ENCODE assay signal across 14 mouse cellular contexts in genomic region chr8:26596665-26597362, GRCm38 (mm10).
DNase-seq lines count a peak whose midpoint lies in the region; ATAC-seq and TF ChIP-seq lines count a peak whose summit lies in the region.
"Had no signal": no experiment of that assay in that cellular context is flagged by ENCODE, and none has a peak within 500 bp of the region (broad histone marks: within the 10 kb centered on the region; RNA-seq: fewer than 3 reads in every experiment).

No protein-coding gene starts in this region.

- TF ChIP-seq CTCF in liver, adult 2 months (IDR thresholded peaks at IDR 0.05; ENCODE audit: low read depth, low read length) = peak; percentile 14; the same call in 1 of the 2 replicates

- no peaks in the 10 kb centered on the region for H3K27me3 ChIP-seq in liver, adult 2 months (ENCODE audit: control insufficient read depth, insufficient read depth, low read length)
- H3K27me3 ChIP-seq in liver, embryonic 12.5 days (replicated peaks) = no peaks in the 10 kb centered on the region
- H3K27me3 ChIP-seq: forebrain, embryonic 12.5 days had no signal

- H3K4me1 ChIP-seq in liver, adult 2 months (ENCODE audit: control insufficient read depth, insufficient read depth, low read length) = peaks cover 9% of the 10 kb centered on the region
- no peaks in the 10 kb centered on the region for H3K4me1 ChIP-seq in liver, embryonic 12.5 days

- ATAC-seq in liver, embryonic 12.5 days = no peak

- H3K36me3 ChIP-seq in liver, adult 2 months (ENCODE audit: control insufficient read depth, insufficient read depth, low read length) = no peaks in the 10 kb centered on the region
- H3K36me3 ChIP-seq in liver, embryonic 12.5 days = no peaks in the 10 kb centered on the region
- H3K36me3 ChIP-seq: forebrain, embryonic 12.5 days; limb, embryonic 15.5 days had no signal

- TF ChIP-seq POLR2A in liver, adult 2 months (IDR thresholded peaks at IDR 0.05; ENCODE audit: extremely low read depth, insufficient read depth, low read length) = no peak

- no peaks in the 10 kb centered on the region for H3K9me3 ChIP-seq in liver, embryonic 12.5 days (replicated peaks)
- H3K9me3 ChIP-seq: forebrain, embryonic 12.5 days; limb, embryonic 15.5 days had no signal

- peak; percentile 8 for DNase-seq in gastrocnemius, adult 18-20 months (ENCODE audit: low spot score)
- no peak for DNase-seq in gastrocnemius, postnatal 4 days (ENCODE audit: low spot score in 2 of 2)
- peak; percentile 17 for DNase-seq in liver, adult 2 months (ENCODE audit: extremely low read depth, low read depth, low spot score)
- peak; percentile 25 for DNase-seq in R1 (ENCODE audit: low read depth, low spot score)
- peak; percentile 12 for DNase-seq in lung, postnatal 14 days
- DNase-seq in urinary bladder, adult 18-20 months (ENCODE audit: low spot score in 2 of 2) = no peak
- no peak for DNase-seq in spleen, postnatal 10 days (ENCODE audit: low spot score in 2 of 2)
- DNase-seq: kidney, adult 8-10 months; midbrain, embryonic 14.5 days; spleen, adult 18-20 months; thymus, adult 18-20 months had no signal

- no peak overlapping the region for H3K9ac ChIP-seq in liver, adult 2 months (ENCODE audit: low read depth, low read length)
- H3K9ac ChIP-seq in liver, embryonic 12.5 days = no peak overlapping the region
- H3K9ac ChIP-seq: forebrain, embryonic 12.5 days; limb, embryonic 15.5 days had no signal

- H3K4me2 ChIP-seq in liver, embryonic 12.5 days = no peak overlapping the region
- H3K4me2 ChIP-seq: forebrain, embryonic 12.5 days had no signal

- no peak overlapping the region for H3K4me3 ChIP-seq in liver, adult 2 months (ENCODE audit: insufficient read depth, low read depth, low read length)
- no peak overlapping the region for H3K4me3 ChIP-seq in liver, embryonic 12.5 days
- H3K4me3 ChIP-seq: forebrain, embryonic 12.5 days; limb, embryonic 15.5 days had no signal

- 65% methylated on average over 7 of the region's 7 CpGs for WGBS in liver, adult 2 months
- WGBS in liver, embryonic 12.5 days (ENCODE audit: insufficient replicate concordance) = 46% methylated on average over 7 of the region's 7 CpGs

- H3K79me2 ChIP-seq in liver, adult 2 months (ENCODE audit: control insufficient read depth, insufficient read depth, low read length) = no peaks in the 10 kb centered on the region

- H3K27ac ChIP-seq in liver, adult 2 months (replicated peaks; ENCODE audit: insufficient read depth, low read depth, low read length) = no peak overlapping the region
- H3K27ac ChIP-seq in liver, embryonic 12.5 days = no peak overlapping the region
- H3K27ac ChIP-seq: forebrain, embryonic 12.5 days; limb, embryonic 15.5 days had no signal

Comparison
In these comparisons a context has a peak if more than half of its experiments do, and no peak if none do; other contexts are left out.
1. DNase-seq: peak in gastrocnemius, adult 18-20 months (single experiment), liver, adult 2 months (single experiment), R1 (single experiment) and lung, postnatal 14 days (single experiment); none in gastrocnemius, postnatal 4 days (0 of 2), urinary bladder, adult 18-20 months (0 of 2) and spleen, postnatal 10 days (0 of 2).